Mouse (Mus musculus): ENCODE measurements at regions not wholly inside any gene's neighbourhood (a gene's known extent, or its start where the extent isn't known, plus 50 kb on each side); places are given as distances from the start of the nearest gene placed in this dataset.

DNA sequence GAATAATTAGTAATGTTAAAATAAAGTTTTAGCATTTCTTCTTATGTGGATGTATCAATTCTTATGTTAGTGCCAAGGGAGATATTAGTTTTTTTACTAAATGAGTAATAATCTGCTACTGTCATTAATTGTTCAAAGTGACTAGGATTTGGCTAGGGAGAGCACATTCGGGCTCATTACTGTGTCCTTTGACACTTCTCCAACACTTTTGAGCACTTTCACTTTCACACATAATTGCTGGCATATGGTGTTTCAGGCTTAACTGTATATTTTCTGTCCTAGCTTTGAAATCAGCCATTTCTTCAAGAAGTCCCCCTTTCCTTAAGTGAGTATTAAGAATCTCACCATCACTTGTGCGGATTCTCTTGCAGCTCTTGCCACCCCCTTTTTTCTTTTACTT is 334.3 kb upstream of the Robo1 start:
- Histone ChIP-seq H3K4me1 (no peaks in the 10 kb centered on the region), H3K4me3 (replicated peaks) (no peak overlapping the region), H3K36me3 (no peaks in the 10 kb centered on the region), H3K27me3 (no peaks in the 10 kb centered on the region), H3K27ac (no peak overlapping the region), H3K9ac (no peak overlapping the region), H3K9me3 (replicated peaks) (no peaks in the 10 kb centered on the region), H3K4me2 (no peak overlapping the region)
- ATAC-seq (replicated peaks; ENCODE audit: low FRiP score), result no peak
- WGBS, result 78% methylated on average over 2 of the region's 2 CpGs

GRCm38 (mm10) chr16:71997634-71998278 is 310.4 kb upstream of the Robo1 start:
- Histone ChIP-seq H3K36me3 (no peaks in the 10 kb centered on the region), H3K9ac (no peak overlapping the region), H3K27me3 (no peaks in the 10 kb centered on the region), H3K4me3 (replicated peaks) (no peak overlapping the region), H3K4me1 (no peaks in the 10 kb centered on the region), H3K4me2 (no peak overlapping the region), H3K27ac (no peak overlapping the region), H3K9me3 (replicated peaks) (no peaks in the 10 kb centered on the region)
- 93% methylated on average over 3 of the region's 3 CpGs for WGBS
- no peak for ATAC-seq (replicated peaks; ENCODE audit: low FRiP score)

- Histone ChIP-seq H3K9me3 (replicated peaks) (no peaks in the 10 kb centered on the region), H3K4me1 (peaks cover 16% of the 10 kb centered on the region), H3K4me2 (peak overlapping the region; percentile 84), H3K4me3 (replicated peaks) (peak overlapping the region; percentile 47), H3K27me3 (peaks cover 17% of the 10 kb centered on the region), H3K36me3 (no peaks in the 10 kb centered on the region), H3K27ac (no peak overlapping the region), H3K9ac (peak overlapping the region; percentile 18; the same call in 1 of the 2 replicates)
- peak; percentile 72 for ATAC-seq (replicated peaks; ENCODE audit: low FRiP score)
- WGBS, result 2% methylated on average over 27 of the region's 27 CpGs
These were observed 280.5 kb upstream of the Robo1 start for GRCm38 (mm10) chr16:72027404-72028215.

DNA sequence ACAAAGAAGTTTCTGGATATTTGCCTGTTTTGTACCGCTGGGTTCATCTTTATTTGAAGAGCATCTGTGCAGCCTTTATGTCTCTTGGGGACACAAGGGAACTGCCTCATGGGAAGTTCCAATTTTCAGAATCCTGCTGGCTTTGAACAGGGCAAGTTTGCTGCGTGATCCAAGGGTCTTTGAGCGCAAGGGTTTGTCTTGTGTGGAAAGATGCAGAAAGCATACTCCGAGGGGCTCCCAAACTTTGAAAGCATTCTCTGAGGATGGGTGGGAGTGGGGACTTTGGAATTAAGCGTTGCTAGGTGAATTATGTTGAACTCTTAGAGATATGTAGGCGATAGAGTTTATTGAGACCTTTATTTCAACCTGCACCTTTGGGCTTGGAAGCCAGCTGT is 279.9 kb upstream of the Robo1 start:
- no peak for ATAC-seq (replicated peaks; ENCODE audit: low FRiP score)
- peak overlapping the region; percentile 84 for H3K4me2 ChIP-seq
- WGBS, result 5% methylated on average over 6 of the region's 6 CpGs
- H3K27ac ChIP-seq, result no peak overlapping the region
- H3K9ac ChIP-seq, result 0 out of 2 replicates have a peak overlapping the region, but pooled peaks have one; percentile 11
- H3K36me3 ChIP-seq, result no peaks in the 10 kb centered on the region
- no peaks in the 10 kb centered on the region for H3K9me3 ChIP-seq (replicated peaks)
- peaks cover 17% of the 10 kb centered on the region for H3K27me3 ChIP-seq
- peak overlapping the region; percentile 47 for H3K4me3 ChIP-seq (replicated peaks)
- H3K4me1 ChIP-seq, result peaks cover 16% of the 10 kb centered on the region

DNA sequence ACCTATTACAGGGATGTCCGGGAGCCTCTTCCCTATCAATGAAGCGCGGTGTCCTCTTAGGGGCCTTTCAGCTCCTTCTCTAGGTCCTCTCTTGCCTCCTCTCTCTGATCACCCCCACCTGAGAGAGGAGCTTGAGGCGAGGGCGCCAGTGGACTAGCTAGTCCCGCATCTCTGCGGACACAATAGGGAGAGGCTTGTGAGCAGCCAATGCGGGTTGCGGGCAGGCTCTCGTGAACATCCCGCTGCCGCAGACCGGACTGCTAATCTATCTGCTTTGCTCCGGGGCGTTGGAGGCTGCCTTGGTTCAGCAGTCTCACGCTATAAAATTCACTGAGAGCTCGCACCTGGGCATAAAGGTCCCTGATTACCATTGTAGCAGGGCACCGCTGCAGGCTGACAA is 279.3 kb upstream of the Robo1 start:
- no peaks in the 10 kb centered on the region for H3K36me3 ChIP-seq
- H3K9ac ChIP-seq, result no peak overlapping the region
- H3K4me1 ChIP-seq, result peaks cover 16% of the 10 kb centered on the region
- peak overlapping the region; percentile 84 for H3K4me2 ChIP-seq
- H3K27me3 ChIP-seq, result peaks cover 17% of the 10 kb centered on the region
- H3K27ac ChIP-seq, result no peak overlapping the region
- no peaks in the 10 kb centered on the region for H3K9me3 ChIP-seq (replicated peaks)
- peak overlapping the region; percentile 47 for H3K4me3 ChIP-seq (replicated peaks)
- peak; percentile 66 for ATAC-seq (replicated peaks; ENCODE audit: low FRiP score)
- 1% methylated on average over 18 of the region's 18 CpGs for WGBS

GRCm38 (mm10) chr16:72029273-72029672 is 278.8 kb upstream of the Robo1 start:
- Histone ChIP-seq H3K9ac (no peak overlapping the region), H3K27me3 (peaks cover 17% of the 10 kb centered on the region), H3K4me1 (peaks cover 16% of the 10 kb centered on the region), H3K36me3 (no peaks in the 10 kb centered on the region), H3K4me2 (peak overlapping the region; percentile 84), H3K9me3 (replicated peaks) (no peaks in the 10 kb centered on the region), H3K4me3 (replicated peaks) (peak overlapping the region; percentile 47), H3K27ac (no peak overlapping the region)
- 3% methylated on average over 4 of the region's 4 CpGs for WGBS
- ATAC-seq (replicated peaks; ENCODE audit: low FRiP score), result no peak; the same call in 1 of the 2 replicates

GRCm38 (mm10) chr16:72068254-72068653 is 239.9 kb upstream of the Robo1 start:
- Histone ChIP-seq H3K36me3 (no peaks in the 10 kb centered on the region), H3K4me2 (no peak overlapping the region), H3K9ac (no peak overlapping the region), H3K9me3 (replicated peaks) (no peaks in the 10 kb centered on the region), H3K4me1 (no peaks in the 10 kb centered on the region), H3K27me3 (no peaks in the 10 kb centered on the region), H3K27ac (no peak overlapping the region), H3K4me3 (replicated peaks) (no peak overlapping the region)
- no peak for ATAC-seq (replicated peaks; ENCODE audit: low FRiP score)
- WGBS, result 56% methylated on average over 1 of the region's 1 CpGs

DNA sequence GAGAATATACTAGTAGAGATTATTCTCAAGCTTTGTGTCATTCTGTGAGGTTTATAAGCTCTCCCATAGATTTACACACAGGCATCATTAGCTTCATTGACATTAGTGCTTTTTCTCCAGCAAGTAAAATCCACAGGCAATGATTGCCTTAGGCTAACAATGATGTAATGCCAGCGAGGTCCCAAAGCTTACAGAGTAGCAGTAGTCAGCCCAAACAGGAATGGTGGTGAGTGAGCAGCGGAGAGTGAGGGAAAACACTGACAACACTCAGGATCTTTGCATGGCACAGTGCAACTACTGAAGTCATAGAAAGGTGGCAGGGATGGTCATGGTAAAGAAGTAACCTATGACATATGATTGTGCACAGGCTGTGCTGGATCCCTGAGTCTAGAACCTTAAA is 238.5 kb upstream of the Robo1 start:
- no peak overlapping the region for H3K9ac ChIP-seq
- H3K27me3 ChIP-seq, result no peaks in the 10 kb centered on the region
- no peaks in the 10 kb centered on the region for H3K9me3 ChIP-seq (replicated peaks)
- H3K36me3 ChIP-seq, result no peaks in the 10 kb centered on the region
- no peak overlapping the region for H3K27ac ChIP-seq
- 62% methylated on average over 2 of the region's 2 CpGs for WGBS
- H3K4me1 ChIP-seq, result no peaks in the 10 kb centered on the region
- no peak overlapping the region for H3K4me3 ChIP-seq (replicated peaks)
- no peak for ATAC-seq (replicated peaks; ENCODE audit: low FRiP score)
- H3K4me2 ChIP-seq, result no peak overlapping the region

DNA sequence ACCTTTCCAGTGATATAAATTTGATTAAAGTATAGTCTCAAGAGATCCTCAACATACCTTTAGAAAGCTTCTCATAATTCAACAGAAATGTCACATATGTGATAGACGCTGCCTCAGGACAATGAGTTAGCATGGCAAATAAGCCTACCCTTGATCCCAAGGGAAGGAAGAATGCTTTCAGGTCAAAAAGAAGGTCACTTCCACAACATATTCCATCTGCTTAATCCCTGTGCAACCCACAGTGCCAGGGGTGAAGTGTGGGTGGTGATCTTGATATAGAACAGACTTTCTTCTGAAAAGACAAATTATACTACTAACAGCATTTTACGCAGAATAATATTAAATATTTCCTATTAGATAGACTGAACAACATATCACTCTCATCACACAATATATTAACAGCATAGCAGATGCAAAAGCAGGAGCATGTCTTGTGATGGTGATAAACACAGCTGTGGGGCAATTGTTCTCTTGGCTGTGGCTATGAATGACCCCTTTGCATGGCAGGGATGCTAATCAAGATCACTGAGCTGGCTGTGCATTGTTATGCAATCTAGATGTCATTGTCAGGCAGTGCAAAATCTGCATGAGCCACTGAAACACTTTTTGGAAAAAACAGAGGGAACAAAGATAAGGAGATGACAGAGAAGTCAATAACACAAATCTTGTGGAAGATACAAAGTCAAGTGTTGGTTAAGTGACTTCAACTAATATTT is 236.2 kb upstream of the Robo1 start:
- no peak overlapping the region for H3K9ac ChIP-seq
- 81% methylated on average over 2 of the region's 2 CpGs for WGBS
- no peak for ATAC-seq (replicated peaks; ENCODE audit: low FRiP score)

GRCm38 (mm10) chr16:72085181-72085580 is 222.9 kb upstream of the Robo1 start:
- Histone ChIP-seq H3K9ac (no peak overlapping the region), H3K4me1 (no peaks in the 10 kb centered on the region), H3K4me3 (replicated peaks) (no peak overlapping the region), H3K36me3 (no peaks in the 10 kb centered on the region), H3K9me3 (replicated peaks) (no peaks in the 10 kb centered on the region), H3K4me2 (no peak overlapping the region), H3K27me3 (no peaks in the 10 kb centered on the region), H3K27ac (no peak overlapping the region)
- no peak for ATAC-seq (replicated peaks; ENCODE audit: low FRiP score)
- 78% methylated on average over 5 of the region's 5 CpGs for WGBS

More for the DNA sequence above, 236.2 kb upstream of the Robo1 start:
- Histone ChIP-seq H3K27ac (no peak overlapping the region), H3K4me2 (no peak overlapping the region), H3K4me3 (replicated peaks) (no peak overlapping the region), H3K36me3 (no peaks in the 10 kb centered on the region), H3K4me1 (no peaks in the 10 kb centered on the region), H3K9me3 (replicated peaks) (no peaks in the 10 kb centered on the region), H3K27me3 (no peaks in the 10 kb centered on the region)

GRCm38 (mm10) chr16:72088053-72088452 is 220.1 kb upstream of the Robo1 start:
- H3K27me3 ChIP-seq, result no peaks in the 10 kb centered on the region
- H3K4me2 ChIP-seq, result no peak overlapping the region
- H3K4me3 ChIP-seq (replicated peaks), result no peak overlapping the region
- 0 out of 2 replicates have a peak, but pooled peaks cover 3% of the 10 kb centered on the region for H3K9me3 ChIP-seq (replicated peaks)
- WGBS, result 71% methylated on average over 4 of the region's 4 CpGs
- no peak for ATAC-seq (replicated peaks; ENCODE audit: low FRiP score)
- H3K36me3 ChIP-seq, result no peaks in the 10 kb centered on the region
- no peak overlapping the region for H3K9ac ChIP-seq
- no peak overlapping the region for H3K27ac ChIP-seq
- no peaks in the 10 kb centered on the region for H3K4me1 ChIP-seq

GRCm38 (mm10) chr16:72088916-72089315 is 219.2 kb upstream of the Robo1 start:
- Histone ChIP-seq H3K4me1 (no peaks in the 10 kb centered on the region), H3K4me3 (replicated peaks) (no peak overlapping the region), H3K4me2 (no peak overlapping the region), H3K27ac (no peak overlapping the region), H3K9me3 (replicated peaks) (0 out of 2 replicates have a peak, but pooled peaks cover 3% of the 10 kb centered on the region), H3K9ac (no peak overlapping the region), H3K36me3 (no peaks in the 10 kb centered on the region), H3K27me3 (no peaks in the 10 kb centered on the region)
- ATAC-seq (replicated peaks; ENCODE audit: low FRiP score), result no peak
- 90% methylated on average over 6 of the region's 6 CpGs for WGBS
